Mouse (Mus musculus) intestine, embryonic 14.5 days (tissue): Measurements from ENCODE around the gene Zfp704. TPM values are rescaled to one million over a fixed set of nuclear protein-coding genes. Genes with fewer than 3 reads are reported as not detected.

Source experiments
- ATAC-seq: fragments of 200-750 bp; cut with Nextera tagmentation; replicated peaks from 2 replicates; pipeline ENCODE4 v1.8.0; 2017; ENCODE audit warnings: low read depth, moderate number of reproducible peaks, moderate TSS enrichment, moderate library complexity; ENCODE audit not compliant: low FRiP score, low TSS enrichment
- DNase-seq: peaks from one replicate; pipeline ENCODE4 v3.0.0-alpha.2; 2018; ENCODE audit warnings: low spot score
- H3K27ac ChIP-seq: fragments of 300-500 bp; sonication (generic); 2 replicates; pipeline ENCODE4 v1.5.1; 2014; ENCODE audit warnings: low read depth, mild to moderate bottlenecking, control low read depth
- H3K27me3 ChIP-seq: fragments of 300-500 bp; sonication (generic); replicated peaks from 2 replicates; pipeline ENCODE4 v1.6.1; 2014; ENCODE audit warnings: low read length, control low read depth; ENCODE audit not compliant: control insufficient read depth, insufficient read depth
- H3K36me3 ChIP-seq: fragments of 300-500 bp; sonication (generic); 2 replicates; pipeline ENCODE4 v1.6.1; 2014; ENCODE audit warnings: low read length, control low read depth; ENCODE audit not compliant: control insufficient read depth, insufficient read depth
- H3K4me1 ChIP-seq: fragments of 300-500 bp; sonication (generic); replicated peaks from 2 replicates; pipeline ENCODE4 v1.6.1; 2014; ENCODE audit warnings: low read length, control low read depth, mixed read lengths; ENCODE audit not compliant: control insufficient read depth, insufficient read depth
- H3K4me2 ChIP-seq: fragments of 300-500 bp; sonication (generic); 2 replicates; pipeline ENCODE4 v1.6.1; 2014; ENCODE audit warnings: low read length
- H3K4me3 ChIP-seq: fragments of 300-500 bp; sonication (generic); 2 replicates; pipeline ENCODE4 v1.5.1; 2014; ENCODE audit warnings: low read depth, low read length, control low read depth, mixed read lengths
- H3K9ac ChIP-seq: fragments of 300-500 bp; sonication (generic); 2 replicates; pipeline ENCODE4 v1.6.1; 2014; ENCODE audit warnings: mild to moderate bottlenecking, low read length
- H3K9me3 ChIP-seq: fragments of 300-500 bp; sonication (generic); 2 replicates; pipeline ENCODE4 v1.6.1; 2016; ENCODE audit warnings: low read length, control low read depth; ENCODE audit not compliant: control insufficient read depth
- WGBS: fragments of 180-500 bp; shearing (Covaris S2); extraction: QIAGEN DNeasy Blood & Tissue Kit; methylation state at CpG from one replicate; pipeline ENCODE4 v1.1.7; 2014; 5-methylcytosine and 5-hydroxymethylcytosine counted together
- polyA plus RNA-seq: library from polyadenylated mRNA; unstranded; fragments of >200 nt; fragmentation: Nextera tagmentation; extraction: Ambion mirVana; gene quantifications from 2 replicates; pipeline ENCODE4 v1.2.1, GENCODE M21; 2014

The Zfp704 gene
- polyA plus RNA-seq, 1 experiment from 2014 or later, result 9.5 TPM

- H3K9ac ChIP-seq, result no peak overlapping the region
- WGBS, result 68% methylated on average over 12 of the region's 12 CpGs
- ATAC-seq, result no peak
- no peaks in the 10 kb centered on the region for H3K27me3 ChIP-seq
- no peaks in the 10 kb centered on the region; the same call in none of the 2 replicates for H3K4me1 ChIP-seq
- no peaks in the 10 kb centered on the region for H3K36me3 ChIP-seq
- no peak overlapping the region for H3K4me3 ChIP-seq
- no peak overlapping the region for H3K27ac ChIP-seq
- H3K4me2 ChIP-seq, result no peak overlapping the region
- H3K9me3 ChIP-seq, result no peaks in the 10 kb centered on the region
- DNase-seq, result no peak
Measured at GRCm38 (mm10) chr3:9614676-9615075, 4.8 kb upstream of the Zfp704 start.

GRCm38 (mm10) chr3:9614011-9614410, 4.1 kb upstream of the Zfp704 start:
- ATAC-seq, result no peak
- no peaks in the 10 kb centered on the region; the same call in none of the 2 replicates for H3K4me1 ChIP-seq
- no peak overlapping the region for H3K4me2 ChIP-seq
- H3K36me3 ChIP-seq, result no peaks in the 10 kb centered on the region
- no peak for DNase-seq
- no peaks in the 10 kb centered on the region for H3K27me3 ChIP-seq
- WGBS, result 68% methylated on average over 8 of the region's 8 CpGs
- H3K9ac ChIP-seq, result no peak overlapping the region
- H3K9me3 ChIP-seq, result no peaks in the 10 kb centered on the region
- H3K4me3 ChIP-seq, result no peak overlapping the region
- H3K27ac ChIP-seq, result no peak overlapping the region

- no peaks in the 10 kb centered on the region for H3K36me3 ChIP-seq
- no peaks in the 10 kb centered on the region for H3K9me3 ChIP-seq
- no peak overlapping the region for H3K4me3 ChIP-seq
- no peak overlapping the region for H3K9ac ChIP-seq
- peaks cover 12% of the 10 kb centered on the region for H3K4me1 ChIP-seq
- no peak overlapping the region for H3K4me2 ChIP-seq
- DNase-seq (no peak), ATAC-seq (no peak)
- H3K27ac ChIP-seq, result no peak overlapping the region
- H3K27me3 ChIP-seq, result no peaks in the 10 kb centered on the region
- 61% methylated on average over 4 of the region's 4 CpGs for WGBS
Measured at GRCm38 (mm10) chr3:9611226-9611625, 1.3 kb upstream of the Zfp704 start.

- no peak overlapping the region for H3K4me3 ChIP-seq
- H3K4me2 ChIP-seq, result peak overlapping the region; percentile 89
- ATAC-seq, result no peak
Measured at GRCm38 (mm10) chr3:9610426-9610825, 541 bp upstream of the Zfp704 start.

GRCm38 (mm10) chr3:9608906-9609580, 842 bp downstream of the Zfp704 start:
- peaks cover 19% of the 10 kb centered on the region; the same call in 1 of the 2 replicates for H3K4me1 ChIP-seq
- ATAC-seq, result peak; percentile 30

More at GRCm38 (mm10) chr3:9610426-9610825, 541 bp upstream of the Zfp704 start:
- DNase-seq, result no peak
- Histone ChIP-seq H3K27ac (0 out of 2 replicates have a peak overlapping the region, but pooled peaks have one; percentile 90), H3K9ac (no peak overlapping the region), H3K9me3 (no peaks in the 10 kb centered on the region), H3K4me1 (peaks cover 16% of the 10 kb centered on the region), H3K36me3 (no peaks in the 10 kb centered on the region), H3K27me3 (no peaks in the 10 kb centered on the region)
- 73% methylated on average over 2 of the region's 2 CpGs for WGBS

GRCm38 (mm10) chr3:9608441-9608905, 1.4 kb downstream of the Zfp704 start:
- no peak; the same call in 1 of the 2 replicates for ATAC-seq
- peaks cover 23% of the 10 kb centered on the region; the same call in 1 of the 2 replicates for H3K4me1 ChIP-seq
- 0 out of 2 replicates have a peak overlapping the region, but pooled peaks have one; percentile 90 for H3K27ac ChIP-seq
- no peaks in the 10 kb centered on the region for H3K36me3 ChIP-seq
- 1% methylated on average over 16 of the region's 16 CpGs for WGBS
- no peaks in the 10 kb centered on the region for H3K27me3 ChIP-seq
- peak; percentile 79 for DNase-seq
- H3K4me3 ChIP-seq, result peak overlapping the region; percentile 86
- H3K9ac ChIP-seq, result peak overlapping the region; percentile 84
- H3K4me2 ChIP-seq, result peak overlapping the region; percentile 89
- no peaks in the 10 kb centered on the region for H3K9me3 ChIP-seq

More at GRCm38 (mm10) chr3:9608906-9609580, 842 bp downstream of the Zfp704 start:
- Histone ChIP-seq H3K27ac (peak overlapping the region; percentile 90), H3K9ac (peak overlapping the region; percentile 84), H3K36me3 (no peaks in the 10 kb centered on the region), H3K4me3 (peak overlapping the region; percentile 86), H3K27me3 (no peaks in the 10 kb centered on the region), H3K4me2 (peak overlapping the region; percentile 89), H3K9me3 (no peaks in the 10 kb centered on the region)
- WGBS, result under 1% methylated on average over 83 of the region's 94 CpGs
- peak; percentile 87 for DNase-seq

GRCm38 (mm10) chr3:9607686-9608085, 2.2 kb downstream of the Zfp704 start:
- Histone ChIP-seq H3K27me3 (no peaks in the 10 kb centered on the region), H3K27ac (no peak overlapping the region), H3K36me3 (no peaks in the 10 kb centered on the region), H3K4me1 (peaks cover 23% of the 10 kb centered on the region; the same call in 1 of the 2 replicates), H3K4me3 (no peak overlapping the region), H3K9me3 (no peaks in the 10 kb centered on the region), H3K4me2 (peak overlapping the region; percentile 89), H3K9ac (no peak overlapping the region)
- 47% methylated on average over 5 of the region's 5 CpGs for WGBS
- no peak for ATAC-seq
- no peak for DNase-seq

GRCm38 (mm10) chr3:9605784-9606706, 3.8 kb downstream of the Zfp704 start:
- no peak overlapping the region for H3K27ac ChIP-seq
- no peak for ATAC-seq
- no peak overlapping the region for H3K9ac ChIP-seq
- no peaks in the 10 kb centered on the region for H3K9me3 ChIP-seq
- WGBS, result 51% methylated on average over 11 of the region's 11 CpGs
- DNase-seq, result no peak
- no peaks in the 10 kb centered on the region for H3K36me3 ChIP-seq
- H3K4me3 ChIP-seq, result no peak overlapping the region
- no peak overlapping the region for H3K4me2 ChIP-seq
- peaks cover 23% of the 10 kb centered on the region; the same call in 1 of the 2 replicates for H3K4me1 ChIP-seq
- H3K27me3 ChIP-seq, result no peaks in the 10 kb centered on the region
